Mouse (Mus musculus) kidney, postnatal 0 days (tissue): ENCODE measurements at regions not wholly inside any gene's neighbourhood (a gene's known extent, or its start where the extent isn't known, plus 50 kb on each side); places are given as distances from the start of the nearest gene placed in this dataset.
A peak's percentile ranks its signal among the peaks of the same experiment; 100 is the strongest.

ENCODE experiments used
- ATAC-seq: fragments of 200-750 bp; cut with Nextera tagmentation; replicated peaks from 2 replicates; pipeline ENCODE4 v1.8.0; 2017; ENCODE audit warnings: low read depth, moderate number of reproducible peaks, moderate TSS enrichment, moderate library complexity; ENCODE audit not compliant: low FRiP score
- DNase-seq: peaks from one replicate; pipeline ENCODE4 v3.0.0-alpha.2; 2016; ENCODE audit warnings: low spot score
- H3K27ac ChIP-seq: fragments of 300-500 bp; sonication (generic); 2 replicates; pipeline ENCODE4 v1.5.1; 2014; ENCODE audit warnings: mild to moderate bottlenecking
- H3K27me3 ChIP-seq: fragments of 300-500 bp; sonication (generic); 2 replicates; pipeline ENCODE4 v1.6.1; 2014; ENCODE audit warnings: low read length, mixed read lengths; ENCODE audit not compliant: insufficient read depth
- H3K36me3 ChIP-seq: fragments of 300-500 bp; sonication (generic); 2 replicates; pipeline ENCODE4 v1.6.1; 2014; ENCODE audit warnings: low read length, mixed read lengths; ENCODE audit not compliant: insufficient read depth
- H3K4me1 ChIP-seq: fragments of 300-500 bp; sonication (generic); replicated peaks from 2 replicates; pipeline ENCODE4 v1.6.1; 2014; ENCODE audit warnings: antibody characterized with exemption, low read length, mixed read lengths; ENCODE audit not compliant: insufficient read depth
- H3K4me2 ChIP-seq: fragments of 300-500 bp; sonication (generic); 2 replicates; pipeline ENCODE4 v1.6.1; 2014; ENCODE audit warnings: mild to moderate bottlenecking, low read length, moderate library complexity, mixed read lengths
- H3K4me3 ChIP-seq: fragments of 300-500 bp; sonication (generic); replicated peaks from 2 replicates; pipeline ENCODE4 v1.5.1; 2014; ENCODE audit warnings: low read depth, low read length
- H3K9ac ChIP-seq: fragments of 300-500 bp; sonication (generic); 2 replicates; pipeline ENCODE4 v1.6.1; 2014; ENCODE audit warnings: low read depth, low read length
- H3K9me3 ChIP-seq: fragments of 300-500 bp; sonication (generic); replicated peaks from 2 replicates; pipeline ENCODE4 v1.6.1; 2016; ENCODE audit warnings: low read length, inconsistent platforms, mixed read lengths
- CTCF ChIP-seq: IDR thresholded peaks from 2 replicates; pipeline ENCODE4 v1.5.1; 2016; ENCODE audit warnings: antibody characterized with exemption, low read depth, mild to moderate bottlenecking, moderate library complexity
- WGBS: fragments of 180-500 bp; shearing (Covaris S2); extraction: QIAGEN DNeasy Blood & Tissue Kit; methylation state at CpG from one replicate; pipeline ENCODE4 v1.1.7; 2014; 5-methylcytosine and 5-hydroxymethylcytosine counted together

DNA sequence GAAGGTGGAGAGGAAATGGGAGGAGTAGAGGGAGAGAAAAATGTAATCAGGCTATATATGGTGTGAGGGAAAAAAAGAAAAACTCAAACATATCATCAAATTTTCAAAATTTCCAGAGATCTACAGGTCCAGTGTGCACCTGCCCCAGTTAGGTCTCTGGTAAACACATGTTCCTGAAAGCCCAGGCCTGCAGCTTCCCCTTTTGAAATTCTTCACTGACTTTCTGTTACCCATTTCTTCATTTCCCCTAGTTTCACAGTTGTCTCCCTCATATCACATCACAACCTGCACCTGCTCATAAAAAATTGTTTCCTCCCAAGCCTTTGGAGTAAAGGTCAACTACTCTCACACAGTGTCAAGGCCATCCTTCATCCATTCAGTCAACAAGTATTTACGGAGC, 236.9 kb upstream of the Ldb2 start:
- ATAC-seq: no peak
- H3K9ac ChIP-seq: no peak overlapping the region
- WGBS: 48% methylated on average over 1 of the region's 1 CpGs
- H3K4me2 ChIP-seq: no peak overlapping the region
- no peaks in the 10 kb centered on the region for H3K27me3 ChIP-seq
- no peaks in the 10 kb centered on the region for H3K36me3 ChIP-seq
- H3K4me1 ChIP-seq: no peaks in the 10 kb centered on the region
- no peaks in the 10 kb centered on the region for H3K9me3 ChIP-seq
- no peak overlapping the region for H3K4me3 ChIP-seq
- no peak for DNase-seq
- H3K27ac ChIP-seq: no peak overlapping the region
- no peak for TF ChIP-seq CTCF

DNA sequence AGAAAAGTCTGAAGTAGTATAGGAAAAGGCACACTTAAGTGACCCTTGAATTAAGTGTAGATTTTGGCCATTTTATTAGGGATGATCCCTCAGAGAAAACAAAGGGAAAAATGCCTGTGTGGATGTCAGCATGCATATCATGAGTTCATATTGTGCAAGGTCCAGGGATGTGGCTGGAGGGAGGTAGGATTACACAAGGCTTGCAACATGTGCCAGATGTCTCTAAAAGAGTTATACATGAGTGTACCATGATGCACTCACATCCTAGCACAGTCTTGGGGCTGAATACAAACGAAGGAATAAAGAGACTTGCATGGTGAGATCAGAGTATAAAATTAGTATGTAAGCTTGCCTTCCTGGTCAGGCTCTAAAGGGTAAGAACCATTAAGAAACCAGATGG, 233.7 kb upstream of the Ldb2 start:
- DNase-seq: no peak
- H3K36me3 ChIP-seq: no peaks in the 10 kb centered on the region
- H3K9ac ChIP-seq: no peak overlapping the region
- no peak for TF ChIP-seq CTCF
- H3K4me1 ChIP-seq: no peaks in the 10 kb centered on the region
- no peaks in the 10 kb centered on the region for H3K27me3 ChIP-seq
- H3K27ac ChIP-seq: no peak overlapping the region
- 88% methylated on average over 1 of the region's 1 CpGs for WGBS
- no peak for ATAC-seq
- no peak overlapping the region for H3K4me2 ChIP-seq
- no peaks in the 10 kb centered on the region for H3K9me3 ChIP-seq
- no peak overlapping the region for H3K4me3 ChIP-seq

DNA sequence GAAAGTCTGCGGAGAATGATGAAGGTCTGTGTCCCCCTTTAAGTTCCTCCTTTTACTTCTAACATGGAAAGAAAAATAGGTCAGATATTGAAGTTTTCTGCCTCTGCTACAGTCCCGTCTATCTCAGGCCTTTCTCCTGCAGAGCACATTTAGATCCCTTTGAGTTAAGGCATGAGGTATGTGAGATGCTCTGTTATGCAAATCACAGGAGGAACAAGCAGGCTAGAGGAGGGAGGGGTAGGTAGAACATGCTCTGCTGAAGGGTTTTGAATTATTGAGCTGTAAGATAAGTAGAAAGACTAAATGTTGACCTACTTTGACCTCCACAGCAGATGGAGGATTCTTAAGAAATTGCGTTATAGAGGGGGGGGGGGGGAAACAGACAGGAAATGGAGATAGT, 228.4 kb upstream of the Ldb2 start:
- 43% methylated on average over 3 of the region's 3 CpGs for WGBS
- Histone ChIP-seq H3K27ac (no peak overlapping the region), H3K9ac (no peak overlapping the region), H3K4me1 (no peaks in the 10 kb centered on the region), H3K9me3 (no peaks in the 10 kb centered on the region), H3K4me3 (no peak overlapping the region), H3K36me3 (no peaks in the 10 kb centered on the region), H3K4me2 (no peak overlapping the region), H3K27me3 (no peaks in the 10 kb centered on the region)
- ATAC-seq (no peak), DNase-seq (no peak)
- no peak for TF ChIP-seq CTCF

DNA sequence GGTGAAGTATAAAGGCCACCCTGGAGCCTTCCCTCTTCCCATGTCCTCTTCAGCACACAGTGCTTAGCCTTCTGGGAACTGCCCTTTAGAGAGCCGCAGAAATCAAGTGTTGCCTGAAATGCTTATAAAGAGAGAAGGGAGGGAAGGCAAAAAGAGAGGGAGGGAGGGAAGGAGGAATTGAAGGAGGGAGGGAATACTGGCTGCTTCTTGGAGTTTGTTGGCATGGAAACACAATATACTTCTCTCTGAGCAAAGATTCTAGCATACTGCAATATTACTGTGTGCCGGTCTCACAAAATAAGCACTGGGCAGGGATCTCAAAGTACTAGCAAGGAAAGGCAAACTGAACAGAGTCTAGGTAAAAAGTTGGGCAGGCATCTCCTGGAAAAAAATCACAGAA, 225.9 kb upstream of the Ldb2 start:
- no peaks in the 10 kb centered on the region for H3K9me3 ChIP-seq

DNA sequence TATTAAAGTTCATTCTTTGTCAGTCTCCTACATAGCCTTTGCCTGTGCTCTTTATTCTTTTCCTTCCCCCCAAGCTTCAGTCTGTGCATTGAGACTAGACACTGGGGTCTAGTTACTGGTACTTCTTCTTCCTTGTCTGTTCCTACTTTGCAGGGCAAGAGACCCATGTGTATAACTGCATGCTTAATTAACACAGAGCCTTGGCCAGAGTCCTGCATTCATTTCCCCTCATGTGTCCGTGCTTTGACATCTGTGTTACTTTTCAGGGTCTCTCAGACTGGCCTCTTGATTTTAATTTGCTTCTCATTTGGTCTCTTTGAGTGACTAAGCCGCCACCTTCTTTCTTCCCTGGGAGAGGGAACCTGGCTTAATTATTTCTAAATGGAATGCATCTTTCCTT, 208.4 kb upstream of the Ldb2 start:
- Histone ChIP-seq H3K27ac (no peak overlapping the region), H3K9me3 (no peaks in the 10 kb centered on the region), H3K4me3 (no peak overlapping the region), H3K4me2 (no peak overlapping the region), H3K9ac (no peak overlapping the region), H3K27me3 (no peaks in the 10 kb centered on the region), H3K4me1 (no peaks in the 10 kb centered on the region), H3K36me3 (no peaks in the 10 kb centered on the region)
- DNase-seq (no peak), ATAC-seq (no peak)
- WGBS: 65% methylated on average over 2 of the region's 2 CpGs
- no peak for TF ChIP-seq CTCF

More for the DNA sequence above, 225.9 kb upstream of the Ldb2 start:
- no peak for ATAC-seq
- Histone ChIP-seq H3K4me3 (no peak overlapping the region), H3K27ac (no peak overlapping the region), H3K9ac (no peak overlapping the region), H3K4me1 (no peaks in the 10 kb centered on the region), H3K4me2 (no peak overlapping the region), H3K27me3 (no peaks in the 10 kb centered on the region), H3K36me3 (no peaks in the 10 kb centered on the region)
- DNase-seq: no peak
- WGBS: 89% methylated on average over 2 of the region's 2 CpGs
- no peak for TF ChIP-seq CTCF

DNA sequence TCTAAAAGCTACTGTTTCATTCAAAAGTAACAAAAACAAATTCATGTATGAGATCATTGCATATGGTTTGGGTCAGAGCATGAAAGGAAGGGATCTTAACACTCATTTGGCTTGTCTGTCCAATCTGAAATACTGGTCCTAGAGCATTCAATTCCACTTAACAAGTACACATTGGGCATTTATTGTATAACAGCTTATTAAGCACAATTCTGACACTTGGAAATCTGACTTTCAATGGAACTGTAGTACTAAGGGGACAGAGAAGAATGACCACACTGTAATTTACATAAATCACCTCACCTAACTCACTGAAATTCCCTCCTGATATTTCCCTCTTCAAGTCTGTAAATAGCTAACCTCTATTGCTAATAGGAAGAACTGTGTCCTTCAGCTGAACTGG, 201.5 kb upstream of the Ldb2 start:
- DNase-seq (peak; percentile 6), ATAC-seq (no peak)
- Histone ChIP-seq H3K9ac (no peak overlapping the region), H3K9me3 (no peaks in the 10 kb centered on the region), H3K4me1 (no peaks in the 10 kb centered on the region), H3K36me3 (no peaks in the 10 kb centered on the region), H3K27me3 (no peaks in the 10 kb centered on the region), H3K27ac (no peak overlapping the region), H3K4me2 (no peak overlapping the region), H3K4me3 (no peak overlapping the region)
- TF ChIP-seq CTCF: no peak

DNA sequence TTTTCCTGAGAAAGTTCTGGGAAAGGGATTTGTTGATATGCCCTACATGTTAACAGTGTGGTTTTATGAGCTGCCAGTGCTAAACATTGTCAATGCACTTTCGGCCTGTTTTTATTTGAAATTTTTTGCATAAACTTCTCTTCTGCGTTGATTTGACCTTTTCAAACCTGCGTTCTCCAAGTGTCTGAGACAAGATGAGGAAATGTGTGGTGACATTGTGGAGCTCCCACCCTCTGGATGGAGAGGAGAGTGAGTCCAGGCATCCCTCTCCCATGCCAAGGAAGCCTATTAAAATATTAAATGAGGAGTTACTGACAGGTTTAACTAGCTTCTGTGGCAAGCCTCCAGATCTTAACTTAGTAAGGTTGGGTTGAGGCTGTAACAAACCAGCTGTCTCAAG, 199.6 kb upstream of the Ldb2 start:
- Histone ChIP-seq H3K4me3 (no peak overlapping the region), H3K9ac (no peak overlapping the region), H3K4me2 (no peak overlapping the region), H3K27me3 (no peaks in the 10 kb centered on the region), H3K27ac (no peak overlapping the region), H3K4me1 (no peaks in the 10 kb centered on the region), H3K9me3 (no peaks in the 10 kb centered on the region), H3K36me3 (no peaks in the 10 kb centered on the region)
- DNase-seq (no peak), ATAC-seq (no peak)
- 65% methylated on average over 3 of the region's 3 CpGs for WGBS
- no peak for TF ChIP-seq CTCF
